Mouse (Mus musculus) myocyte (in vitro differentiated cells): ENCODE measurements around the gene Trpv4. TPM values are rescaled to one million over a fixed set of nuclear protein-coding genes. Genes with fewer than 3 reads are reported as not detected.

Experiments used
- H3K27me3 ChIP-seq: one replicate; pipeline ENCODE4 v1.6.1; 2011; ENCODE audit not compliant: control insufficient read depth, insufficient read depth, insufficient read length
- H3K36me3 ChIP-seq: one replicate; pipeline ENCODE4 v1.6.1; 2011; ENCODE audit not compliant: control insufficient read depth, insufficient read depth
- H3K4me2 ChIP-seq: one replicate; pipeline ENCODE4 v1.6.1; 2011; ENCODE audit warnings: low read depth, control low read depth
- H3K4me3 ChIP-seq: one replicate; pipeline ENCODE4 v1.5.1; 2011; ENCODE audit warnings: mild to moderate bottlenecking, control low read depth, moderate library complexity
- H3K79me2 ChIP-seq: one replicate; pipeline ENCODE4 v1.6.1; 2011; ENCODE audit not compliant: control insufficient read depth, insufficient read depth
- H3ac ChIP-seq: one replicate; pipeline ENCODE4 v1.6.1; 2011; ENCODE audit not compliant: control insufficient read depth, insufficient read length
- CEBPB ChIP-seq: IDR thresholded peaks from 2 replicates; pipeline ENCODE4 v1.6.1; 2011; ENCODE audit warnings: mild to moderate bottlenecking, moderate library complexity; ENCODE audit not compliant: poor library complexity, insufficient read depth, severe bottlenecking
- E2F4 ChIP-seq: IDR thresholded peaks from one replicate; pipeline ENCODE4 v1.6.1; 2011; ENCODE audit warnings: mild to moderate bottlenecking, control low read depth, moderate library complexity; ENCODE audit not compliant: insufficient read depth
- MAX ChIP-seq: IDR thresholded peaks from one replicate; pipeline ENCODE4 v1.6.1; 2011; ENCODE audit warnings: low read depth, mild to moderate bottlenecking, control low read depth
- MYOD1 ChIP-seq, 3 experiments: IDR thresholded peaks; one replicate each; pipeline ENCODE4 v1.6.1; 2011; ENCODE audit warnings: control low read depth in 2 of 3, low read depth in 2 of 3, mild to moderate bottlenecking in 2 of 3, moderate library complexity in 1 of 3; ENCODE audit not compliant: insufficient read length in 2 of 3, control insufficient read depth in 1 of 3
- MYOG ChIP-seq, 3 experiments: IDR thresholded peaks; one replicate each; pipeline ENCODE4 v1.6.1; 2011; ENCODE audit warnings: control low read depth in 2 of 3, low read depth in 2 of 3, mild to moderate bottlenecking in 2 of 3; ENCODE audit not compliant: insufficient read length in 2 of 3, control insufficient read depth in 1 of 3, insufficient read depth in 1 of 3
- POLR2A ChIP-seq: IDR thresholded peaks from one replicate; pipeline ENCODE4 v1.6.1; 2011; ENCODE audit warnings: low read depth, mild to moderate bottlenecking, control low read depth, moderate library complexity; ENCODE audit not compliant: insufficient read length
- POLR2AphosphoS2 ChIP-seq: IDR thresholded peaks from one replicate; pipeline ENCODE4 v1.6.1; 2011; ENCODE audit warnings: low read depth, control low read depth; ENCODE audit not compliant: insufficient read length
- REST ChIP-seq: IDR thresholded peaks from one replicate; pipeline ENCODE4 v1.6.1; 2011; ENCODE audit warnings: mild to moderate bottlenecking, control low read depth, moderate library complexity; ENCODE audit not compliant: insufficient read depth, insufficient read length
- SRF ChIP-seq: IDR thresholded peaks from one replicate; pipeline ENCODE4 v1.6.1; 2011; ENCODE audit warnings: low read depth; ENCODE audit not compliant: control insufficient read depth, insufficient read length
- TCF12 ChIP-seq: IDR thresholded peaks from one replicate; pipeline ENCODE4 v1.6.1; 2011; ENCODE audit warnings: mild to moderate bottlenecking, control low read depth; ENCODE audit not compliant: poor library complexity, insufficient read depth, severe bottlenecking
- TCF3 ChIP-seq: IDR thresholded peaks from one replicate; pipeline ENCODE4 v1.6.1; 2011; ENCODE audit warnings: low read depth, control low read depth; ENCODE audit not compliant: insufficient read length
- USF1 ChIP-seq: IDR thresholded peaks from one replicate; pipeline ENCODE4 v1.6.1; 2011; ENCODE audit warnings: low read depth, mild to moderate bottlenecking, control low read depth, moderate library complexity
- polyA plus RNA-seq: library from polyadenylated mRNA; unstranded; fragments of >200 nt; fragmentation: generic; extraction: Trizol; gene quantifications from one replicate; pipeline ENCODE4 v1.2.1, GENCODE M21; 2012; ENCODE audit warnings: missing spikeins

Gene Trpv4
- polyA plus RNA-seq, 1 experiment: 0.12 TPM

GRCm38 (mm10) chr5:114578361-114578760 lies 79.9 kb downstream of the Trpv4 start:
- H3K27me3 ChIP-seq: peaks cover 92% of the 10 kb centered on the region

GRCm38 (mm10) chr5:114575986-114576605 lies 82.1 kb downstream of the Trpv4 start:
- no peaks in the 10 kb centered on the region for H3K79me2 ChIP-seq
- H3K4me3 ChIP-seq: no peak overlapping the region
- no peak overlapping the region for H3K4me2 ChIP-seq
- no peak for TF ChIP-seq MAX
- TF ChIP-seq CEBPB: no peak
- TF ChIP-seq MYOG (IDR thresholded peaks at IDR 0.05; ENCODE audit: control insufficient read depth in 1 of 3, insufficient read depth in 1 of 3, insufficient read length in 2 of 3, low read depth in 2 of 3): no peak
- no peak for TF ChIP-seq TCF12
- no peak for TF ChIP-seq TCF3
- no peak for TF ChIP-seq POLR2AphosphoS2
- no peak for TF ChIP-seq SRF
- no peaks in the 10 kb centered on the region for H3K36me3 ChIP-seq
- H3K27me3 ChIP-seq: peaks cover 91% of the 10 kb centered on the region
- no peak overlapping the region for H3ac ChIP-seq

More at GRCm38 (mm10) chr5:114578361-114578760, 79.9 kb downstream of the Trpv4 start:
- Histone ChIP-seq H3K4me3 (no peak overlapping the region), H3K4me2 (no peak overlapping the region), H3K36me3 (no peaks in the 10 kb centered on the region), H3K79me2 (no peaks in the 10 kb centered on the region), H3ac (no peak overlapping the region)
- TF ChIP-seq TCF12 (no peak), TCF3 (no peak), SRF (no peak), MYOD1 (IDR thresholded peaks at IDR 0.05; ENCODE audit: control insufficient read depth in 1 of 3, insufficient read length in 2 of 3, low read depth in 2 of 3) (no peak), MAX (no peak), E2F4 (no peak), POLR2A (no peak), USF1 (no peak), CEBPB (no peak), POLR2AphosphoS2 (no peak), REST (no peak), MYOG (IDR thresholded peaks at IDR 0.05; ENCODE audit: control insufficient read depth in 1 of 3, insufficient read depth in 1 of 3, insufficient read length in 2 of 3, low read depth in 2 of 3) (no peak)

- H3K79me2 ChIP-seq: no peaks in the 10 kb centered on the region
- no peaks in the 10 kb centered on the region for H3K36me3 ChIP-seq
- no peak for TF ChIP-seq CEBPB
- no peak for TF ChIP-seq E2F4
- no peak for TF ChIP-seq MYOD1 (IDR thresholded peaks at IDR 0.05; ENCODE audit: control insufficient read depth in 1 of 3, insufficient read length in 2 of 3, low read depth in 2 of 3)
- no peak for TF ChIP-seq TCF12
- TF ChIP-seq USF1: no peak
- TF ChIP-seq MYOG (IDR thresholded peaks at IDR 0.05; ENCODE audit: control insufficient read depth in 1 of 3, insufficient read depth in 1 of 3, insufficient read length in 2 of 3, low read depth in 2 of 3): no peak
- TF ChIP-seq MAX: no peak
- TF ChIP-seq TCF3: no peak
- H3K4me3 ChIP-seq: no peak overlapping the region
- no peak overlapping the region for H3K4me2 ChIP-seq
- peaks cover 88% of the 10 kb centered on the region for H3K27me3 ChIP-seq
- no peak overlapping the region for H3ac ChIP-seq
These were observed 82.7 kb downstream of the Trpv4 start for GRCm38 (mm10) chr5:114575530-114575929.

GRCm38 (mm10) chr5:114575010-114575409 lies 83.2 kb downstream of the Trpv4 start:
- Histone ChIP-seq H3K4me3 (no peak overlapping the region), H3K79me2 (no peaks in the 10 kb centered on the region), H3ac (no peak overlapping the region), H3K36me3 (no peaks in the 10 kb centered on the region), H3K4me2 (no peak overlapping the region), H3K27me3 (peaks cover 90% of the 10 kb centered on the region)
- TF ChIP-seq MYOG (IDR thresholded peaks at IDR 0.05; ENCODE audit: control insufficient read depth in 1 of 3, insufficient read depth in 1 of 3, insufficient read length in 2 of 3, low read depth in 2 of 3) (no peak), TCF3 (no peak), MYOD1 (IDR thresholded peaks at IDR 0.05; ENCODE audit: control insufficient read depth in 1 of 3, insufficient read length in 2 of 3, low read depth in 2 of 3) (no peak), CEBPB (no peak), MAX (no peak)

GRCm38 (mm10) chr5:114573920-114574628 lies 84.1 kb downstream of the Trpv4 start:
- Histone ChIP-seq H3K36me3 (no peaks in the 10 kb centered on the region), H3K79me2 (no peaks in the 10 kb centered on the region), H3K27me3 (peaks cover 90% of the 10 kb centered on the region), H3K4me2 (no peak overlapping the region), H3ac (no peak overlapping the region), H3K4me3 (no peak overlapping the region)
- TF ChIP-seq MYOG (IDR thresholded peaks at IDR 0.05; ENCODE audit: control insufficient read depth in 1 of 3, insufficient read depth in 1 of 3, insufficient read length in 2 of 3, low read depth in 2 of 3) (no peak), POLR2A (no peak), USF1 (no peak), E2F4 (no peak), CEBPB (no peak), MYOD1 (IDR thresholded peaks at IDR 0.05; ENCODE audit: control insufficient read depth in 1 of 3, insufficient read length in 2 of 3, low read depth in 2 of 3) (no peak)
